ENCODE assay signal across 20 mouse cellular contexts in genomic region chr9:57961226-57961625, GRCm38 (mm10). TPM values are rescaled to one million over a fixed set of nuclear protein-coding genes. Genes with fewer than 3 reads are reported as not detected.
DNase-seq lines count a peak whose midpoint lies in the region; ATAC-seq and TF ChIP-seq lines count a peak whose summit lies in the region.
"Had no signal": no experiment of that assay in that cellular context is flagged by ENCODE, and none has a peak within 500 bp of the region (broad histone marks: within the 10 kb centered on the region; RNA-seq: fewer than 3 reads in every experiment).

No protein-coding gene starts in this region.

- no peak overlapping the region for H3K9ac ChIP-seq in forebrain, postnatal 0 days
- no peak overlapping the region for H3K9ac ChIP-seq in hindbrain, embryonic 13.5 days
- H3K9ac ChIP-seq in hindbrain, embryonic 12.5 days = no peak overlapping the region
- no peak overlapping the region for H3K9ac ChIP-seq in lung, postnatal 0 days (replicated peaks; ENCODE audit: low read depth)
- H3K9ac ChIP-seq: forebrain, embryonic 12.5 days; intestine, embryonic 15.5 days; limb, embryonic 15.5 days; neural tube, embryonic 12.5 days; stomach, embryonic 15.5 days had no signal

- WGBS in forebrain, embryonic 10.5 days = 89% methylated on average over 15 of the region's 15 CpGs
- 85% methylated on average over 15 of the region's 15 CpGs for WGBS in forebrain, postnatal 0 days
- 87% methylated on average over 15 of the region's 15 CpGs for WGBS in hindbrain, embryonic 13.5 days
- 84% methylated on average over 15 of the region's 15 CpGs for WGBS in hindbrain, embryonic 12.5 days
- WGBS in lung, postnatal 0 days = 84% methylated on average over 15 of the region's 15 CpGs
- WGBS in embryonic facial prominence, embryonic 10.5 days = 87% methylated on average over 15 of the region's 15 CpGs

- no peaks in the 10 kb centered on the region for H3K27me3 ChIP-seq in forebrain, embryonic 10.5 days (ENCODE audit: poor library complexity, severe bottlenecking)
- no peaks in the 10 kb centered on the region for H3K27me3 ChIP-seq in forebrain, postnatal 0 days (ENCODE audit: insufficient read depth, low read length)
- no peaks in the 10 kb centered on the region for H3K27me3 ChIP-seq in hindbrain, embryonic 13.5 days
- H3K27me3 ChIP-seq in hindbrain, embryonic 12.5 days = no peaks in the 10 kb centered on the region; the same call in 1 of the 2 replicates
- no peaks in the 10 kb centered on the region for H3K27me3 ChIP-seq in lung, postnatal 0 days (replicated peaks; ENCODE audit: insufficient read depth, low read length)
- H3K27me3 ChIP-seq in embryonic facial prominence, embryonic 10.5 days (replicated peaks; ENCODE audit: low read depth, poor library complexity, severe bottlenecking) = peaks cover 7% of the 10 kb centered on the region
- H3K27me3 ChIP-seq: forebrain, embryonic 12.5 days; intestine, embryonic 15.5 days; limb, embryonic 15.5 days; neural tube, embryonic 12.5 days; stomach, embryonic 15.5 days had no signal

- no peak for DNase-seq in forebrain, embryonic 10.5 days (ENCODE audit: extremely low spot score, low spot score)
- no peak for DNase-seq in forebrain, postnatal 0 days
- no peak for DNase-seq in lung, postnatal 0 days (ENCODE audit: low spot score)
- DNase-seq in lung, postnatal 25 days (ENCODE audit: low spot score) = no peak
- DNase-seq in embryonic facial prominence, embryonic 10.5 days (ENCODE audit: low spot score) = no peak
- no peak for DNase-seq in ovary, postnatal 10 days (ENCODE audit: low spot score)
- DNase-seq: adrenal gland, postnatal 14 days; cerebellum, adult 9-10 months; heart, postnatal 14 days; kidney, postnatal 25 days; layer of hippocampus, adult 9-11 months; right cerebral cortex, postnatal 14 days; thymus, adult 2 months had no signal

- no peak overlapping the region for H3K4me3 ChIP-seq in forebrain, embryonic 10.5 days
- H3K4me3 ChIP-seq in forebrain, postnatal 0 days (ENCODE audit: low read depth, low read length) = no peak overlapping the region
- H3K4me3 ChIP-seq in hindbrain, embryonic 13.5 days = no peak overlapping the region
- no peak overlapping the region for H3K4me3 ChIP-seq in hindbrain, embryonic 12.5 days
- H3K4me3 ChIP-seq in lung, postnatal 0 days (ENCODE audit: low read depth, low read length) = no peak overlapping the region
- H3K4me3 ChIP-seq in embryonic facial prominence, embryonic 10.5 days = no peak overlapping the region
- H3K4me3 ChIP-seq: forebrain, embryonic 12.5 days; intestine, embryonic 15.5 days; limb, embryonic 15.5 days; neural tube, embryonic 12.5 days; stomach, embryonic 15.5 days had no signal

- peak overlapping the region; percentile 56 for H3K27ac ChIP-seq in forebrain, embryonic 10.5 days
- H3K27ac ChIP-seq in forebrain, postnatal 0 days (ENCODE audit: low read depth, low read length) = no peak overlapping the region
- 0 out of 2 replicates have a peak overlapping the region, but pooled peaks have one; percentile 37 for H3K27ac ChIP-seq in hindbrain, embryonic 13.5 days
- H3K27ac ChIP-seq in hindbrain, embryonic 12.5 days = no peak overlapping the region
- peak overlapping the region; percentile 73 for H3K27ac ChIP-seq in lung, postnatal 0 days (ENCODE audit: low read length)
- H3K27ac ChIP-seq in embryonic facial prominence, embryonic 10.5 days (replicated peaks) = peak overlapping the region; percentile 35; the same call in 1 of the 2 replicates
- H3K27ac ChIP-seq: forebrain, embryonic 12.5 days; intestine, embryonic 15.5 days; limb, embryonic 15.5 days; neural tube, embryonic 12.5 days; stomach, embryonic 15.5 days had no signal

- H3K36me3 ChIP-seq in forebrain, embryonic 10.5 days (replicated peaks) = peaks cover 11% of the 10 kb centered on the region; the same call in 1 of the 2 replicates
- H3K36me3 ChIP-seq in forebrain, postnatal 0 days (ENCODE audit: insufficient read depth) = peaks cover 52% of the 10 kb centered on the region
- peaks cover 61% of the 10 kb centered on the region for H3K36me3 ChIP-seq in hindbrain, embryonic 13.5 days
- peaks cover 30% of the 10 kb centered on the region for H3K36me3 ChIP-seq in hindbrain, embryonic 12.5 days
- H3K36me3 ChIP-seq in lung, postnatal 0 days (ENCODE audit: insufficient read depth, low read length) = no peaks in the 10 kb centered on the region
- no peaks in the 10 kb centered on the region; the same call in 1 of the 2 replicates for H3K36me3 ChIP-seq in embryonic facial prominence, embryonic 10.5 days (replicated peaks)
- H3K36me3 ChIP-seq: intestine, embryonic 15.5 days; limb, embryonic 15.5 days; stomach, embryonic 15.5 days had no signal

- H3K4me2 ChIP-seq in forebrain, postnatal 0 days (ENCODE audit: low read depth) = no peak overlapping the region
- no peak overlapping the region for H3K4me2 ChIP-seq in hindbrain, embryonic 13.5 days
- no peak overlapping the region for H3K4me2 ChIP-seq in hindbrain, embryonic 12.5 days (replicated peaks)
- H3K4me2 ChIP-seq in lung, postnatal 0 days (replicated peaks; ENCODE audit: low read depth, low read length) = no peak overlapping the region
- H3K4me2 ChIP-seq: forebrain, embryonic 12.5 days; intestine, embryonic 15.5 days; limb, embryonic 15.5 days; neural tube, embryonic 12.5 days; stomach, embryonic 15.5 days had no signal

- TF ChIP-seq CTCF in forebrain, postnatal 0 days (IDR thresholded peaks at IDR 0.05; ENCODE audit: low read depth) = no peak
- no peak for TF ChIP-seq CTCF in lung, postnatal 0 days (IDR thresholded peaks at IDR 0.05)

- H3K4me1 ChIP-seq in forebrain, embryonic 10.5 days = peaks cover 31% of the 10 kb centered on the region
- H3K4me1 ChIP-seq in forebrain, postnatal 0 days (ENCODE audit: insufficient read depth) = no peaks in the 10 kb centered on the region
- peaks cover 10% of the 10 kb centered on the region for H3K4me1 ChIP-seq in hindbrain, embryonic 13.5 days (replicated peaks)
- peaks cover 16% of the 10 kb centered on the region; the same call in 1 of the 2 replicates for H3K4me1 ChIP-seq in hindbrain, embryonic 12.5 days
- H3K4me1 ChIP-seq in lung, postnatal 0 days (ENCODE audit: insufficient read depth, low read depth, low read length) = no peaks in the 10 kb centered on the region
- H3K4me1 ChIP-seq in embryonic facial prominence, embryonic 10.5 days = peaks cover 36% of the 10 kb centered on the region
- H3K4me1 ChIP-seq: forebrain, embryonic 12.5 days; limb, embryonic 15.5 days; neural tube, embryonic 12.5 days had no signal

- TF ChIP-seq EP300 in lung, postnatal 0 days (IDR thresholded peaks at IDR 0.05) = no peak

- ATAC-seq in forebrain, postnatal 0 days = no peak
- no peak for ATAC-seq in hindbrain, embryonic 13.5 days (ENCODE audit: low FRiP score)
- ATAC-seq in hindbrain, embryonic 12.5 days (ENCODE audit: low FRiP score) = no peak
- no peak for ATAC-seq in lung, postnatal 0 days
- ATAC-seq: intestine, embryonic 15.5 days had no signal

- H3K9me3 ChIP-seq in forebrain, embryonic 10.5 days = no peaks in the 10 kb centered on the region
- no peaks in the 10 kb centered on the region for H3K9me3 ChIP-seq in forebrain, postnatal 0 days (ENCODE audit: low read length)
- no peaks in the 10 kb centered on the region for H3K9me3 ChIP-seq in hindbrain, embryonic 13.5 days
- H3K9me3 ChIP-seq in hindbrain, embryonic 12.5 days (replicated peaks) = no peaks in the 10 kb centered on the region
- no peaks in the 10 kb centered on the region for H3K9me3 ChIP-seq in lung, postnatal 0 days (ENCODE audit: low read length)
- H3K9me3 ChIP-seq in embryonic facial prominence, embryonic 10.5 days = no peaks in the 10 kb centered on the region
- H3K9me3 ChIP-seq: forebrain, embryonic 12.5 days; intestine, embryonic 15.5 days; limb, embryonic 15.5 days; neural tube, embryonic 12.5 days; stomach, embryonic 15.5 days had no signal

RNA-seq across cellular contexts. Expression of gene Sema7a, which starts 21.3 kb away (rescaled TPM):
- 0.14 and 0.75 TPM in 2 replicates for polyA plus RNA-seq in forebrain, embryonic 10.5 days (2016; fragmentation: Nextera tagmentation; extraction: Ambion mirVana)
- 27.2 and 43.0 TPM in 2 replicates for total RNA-seq in forebrain, postnatal 0 days (2014; rRNA removed)
- 2.4 and 3.2 TPM in 2 replicates for polyA plus RNA-seq in forebrain, postnatal 0 days (2015; fragmentation: Nextera tagmentation; extraction: Ambion mirVana)
- polyA plus RNA-seq in hindbrain, embryonic 13.5 days (2015; fragmentation: Nextera tagmentation; extraction: Ambion mirVana) = 2.9 and 4.2 TPM in 2 replicates
- 1.0 and 1.7 TPM in 2 replicates for polyA plus RNA-seq in hindbrain, embryonic 12.5 days (2016; fragmentation: Nextera tagmentation; extraction: Ambion mirVana)
- 6.2 and 8.4 TPM in 2 replicates for polyA plus RNA-seq in lung, postnatal 0 days (2015; fragmentation: Nextera tagmentation; extraction: Ambion mirVana)
- polyA plus RNA-seq in embryonic facial prominence, embryonic 10.5 days (2016; fragmentation: Nextera tagmentation; extraction: Ambion mirVana) = 0.08 and 0.25 TPM in 2 replicates

RNA-seq across cellular contexts. Expression of gene Cyp11a1, which starts 45.0 kb away (rescaled TPM):
- polyA plus RNA-seq in forebrain, embryonic 10.5 days (2016; fragmentation: Nextera tagmentation; extraction: Ambion mirVana) = not detected in 2 replicates
- 0.29 and 1.2 TPM in 2 replicates for total RNA-seq in forebrain, postnatal 0 days (2014; rRNA removed)
- 0.77 and 0.88 TPM in 2 replicates for polyA plus RNA-seq in forebrain, postnatal 0 days (2015; fragmentation: Nextera tagmentation; extraction: Ambion mirVana)
- 0.31 and 0.57 TPM in 2 replicates for polyA plus RNA-seq in hindbrain, embryonic 13.5 days (2015; fragmentation: Nextera tagmentation; extraction: Ambion mirVana)
- 0.17 and 0.38 TPM in 2 replicates for polyA plus RNA-seq in hindbrain, embryonic 12.5 days (2016; fragmentation: Nextera tagmentation; extraction: Ambion mirVana)
- polyA plus RNA-seq in lung, postnatal 0 days (2015; fragmentation: Nextera tagmentation; extraction: Ambion mirVana) = 1.2 and 1.3 TPM in 2 replicates
- polyA plus RNA-seq in embryonic facial prominence, embryonic 10.5 days (2016; fragmentation: Nextera tagmentation; extraction: Ambion mirVana) = not detected in 2 replicates
- polyA plus RNA-seq: neural tube, embryonic 12.5 days had no signal

RNA-seq across cellular contexts. Expression of gene Ubl7, which starts 50.4 kb away (rescaled TPM):
- 109 and 111 TPM in 2 replicates for polyA plus RNA-seq in forebrain, embryonic 10.5 days (2016; fragmentation: Nextera tagmentation; extraction: Ambion mirVana)
- 81.7 and 92.6 TPM in 2 replicates for total RNA-seq in forebrain, postnatal 0 days (2014; rRNA removed)
- polyA plus RNA-seq in forebrain, postnatal 0 days (2015; fragmentation: Nextera tagmentation; extraction: Ambion mirVana) = 152 and 155 TPM in 2 replicates
- polyA plus RNA-seq in hindbrain, embryonic 13.5 days (2015; fragmentation: Nextera tagmentation; extraction: Ambion mirVana) = 165 and 173 TPM in 2 replicates
- polyA plus RNA-seq in hindbrain, embryonic 12.5 days (2016; fragmentation: Nextera tagmentation; extraction: Ambion mirVana) = 143 and 144 TPM in 2 replicates
- polyA plus RNA-seq in lung, postnatal 0 days (2015; fragmentation: Nextera tagmentation; extraction: Ambion mirVana) = 120 and 121 TPM in 2 replicates
- 118 and 130 TPM in 2 replicates for polyA plus RNA-seq in embryonic facial prominence, embryonic 10.5 days (2016; fragmentation: Nextera tagmentation; extraction: Ambion mirVana)

Comparison
In these comparisons a context has a peak if more than half of its experiments do, and no peak if none do; other contexts are left out.
1. H3K27ac ChIP-seq: peak in forebrain, embryonic 10.5 days (single experiment), hindbrain, embryonic 13.5 days (single experiment), lung, postnatal 0 days (single experiment) and embryonic facial prominence, embryonic 10.5 days (single experiment); none in forebrain, postnatal 0 days (single experiment) and hindbrain, embryonic 12.5 days (single experiment).